Mouse (Mus musculus) CH12F3 (cell line): Measurements from ENCODE around the gene Per3.
"Not testable (repeated sequence)": the region's sequence is repeated elsewhere in the genome, so short reads cannot be mapped to it uniquely, and the experiment has no call there.

Experiments used
- in situ Hi-C: fragments of 300-500 bp; cut with MboI; formaldehyde crosslinking; loops from 2 replicates; pipeline ENCODE4 v1.14.3; 2020; ENCODE audit warnings: low sequenced_read_pairs

Gene Per3

DNA sequence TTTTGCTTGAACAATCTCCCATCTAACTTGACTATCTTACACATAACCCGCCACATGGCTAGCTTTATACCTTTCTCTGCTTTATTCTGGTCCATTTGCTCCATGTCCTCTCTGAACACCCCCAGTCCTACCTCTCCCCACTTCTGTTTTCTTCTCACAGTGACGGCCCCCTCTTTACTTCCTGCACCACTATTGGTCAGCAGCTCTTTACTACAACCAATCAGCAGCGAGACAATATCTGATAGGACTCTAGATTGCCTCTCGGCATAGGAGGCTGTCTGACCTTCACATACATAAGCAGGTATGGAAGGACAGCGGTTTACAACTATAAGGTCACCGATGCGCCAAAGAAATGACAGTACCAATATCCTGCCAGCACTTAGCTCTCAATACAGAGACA lies 7.9 kb downstream of the Per3 start:
- in situ Hi-C loops: no loop called here

DNA sequence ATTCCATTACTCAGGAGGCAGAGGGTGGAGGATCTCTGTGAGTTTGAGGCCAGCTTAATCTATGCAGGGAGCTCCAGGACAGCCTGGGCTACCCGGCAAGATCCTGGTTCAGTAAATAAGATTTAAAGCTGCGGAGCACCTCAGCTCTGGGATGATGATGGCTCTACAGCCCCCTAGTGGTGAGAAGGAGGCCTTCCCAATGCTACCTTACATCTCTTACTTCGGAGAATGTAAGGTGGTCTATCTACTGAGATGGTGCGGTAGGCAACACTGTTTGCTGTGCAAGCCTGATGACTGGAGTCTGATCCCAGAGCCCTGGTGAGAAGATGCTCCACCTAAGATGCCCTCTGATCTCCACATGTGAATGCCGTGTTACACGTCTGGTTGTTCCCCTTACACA lies 17.5 kb downstream of the Per3 start:
- in situ Hi-C loops: no loop called here

DNA sequence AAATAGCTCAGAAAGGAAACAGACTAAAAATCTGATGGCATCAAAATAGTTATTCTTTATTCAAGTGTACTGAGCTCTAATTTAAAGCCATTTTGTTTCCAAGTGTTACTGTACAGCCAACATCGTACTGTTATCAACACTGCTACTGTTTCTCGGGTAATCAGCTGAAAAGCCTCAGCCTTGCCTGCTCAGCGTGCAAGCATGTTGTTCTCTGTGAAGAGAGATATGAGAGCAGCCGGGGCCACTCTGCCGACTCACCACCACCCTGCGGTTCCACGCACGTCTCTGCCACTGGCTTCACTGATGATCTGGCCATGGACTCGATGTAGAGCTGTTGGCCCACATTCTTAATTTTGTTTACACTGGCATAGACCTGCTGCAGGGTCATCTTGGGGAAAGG lies 20.3 kb downstream of the Per3 start:
- in situ Hi-C loops: no loop called here

DNA sequence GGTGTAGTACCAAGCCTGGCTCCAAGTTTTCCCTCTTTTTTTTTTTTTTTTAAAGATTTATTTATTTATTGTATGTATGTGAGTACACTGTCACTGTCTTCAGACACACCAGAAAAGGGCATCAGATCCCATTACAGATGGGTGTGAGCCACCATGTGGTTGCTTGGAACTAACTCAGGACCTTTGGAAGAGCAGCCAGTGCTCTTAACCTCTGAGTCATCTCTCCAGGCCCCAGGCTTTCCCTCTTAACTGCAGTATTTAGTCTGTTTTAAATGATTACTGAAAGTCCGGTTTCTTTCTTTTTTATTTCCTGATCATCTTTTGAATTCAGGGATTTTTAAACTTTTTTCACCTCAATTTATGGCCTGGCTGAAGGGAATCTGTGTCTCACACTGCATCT lies 27.1 kb downstream of the Per3 start:
- in situ Hi-C loops: not testable (repeated sequence)

DNA sequence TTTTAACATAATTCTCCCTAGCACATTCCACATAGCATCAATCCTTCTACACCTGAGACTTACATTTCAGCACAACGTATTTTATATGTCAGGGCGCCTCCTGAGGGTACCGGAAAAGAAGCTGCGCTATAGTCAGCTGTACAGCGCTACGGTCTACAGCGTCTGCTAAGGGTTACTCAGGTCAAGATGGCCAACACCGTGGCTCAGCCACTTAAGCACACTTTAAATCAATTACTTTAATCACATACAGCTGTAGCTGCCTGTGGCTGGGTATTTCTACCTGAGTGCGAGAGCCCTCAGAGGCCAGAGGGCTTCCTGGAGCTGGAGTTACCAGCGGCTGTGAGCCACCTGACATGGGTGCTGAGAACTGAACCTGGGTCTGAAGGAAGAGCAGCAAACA lies 28.5 kb downstream of the Per3 start:
- in situ Hi-C loops: no loop called here

DNA sequence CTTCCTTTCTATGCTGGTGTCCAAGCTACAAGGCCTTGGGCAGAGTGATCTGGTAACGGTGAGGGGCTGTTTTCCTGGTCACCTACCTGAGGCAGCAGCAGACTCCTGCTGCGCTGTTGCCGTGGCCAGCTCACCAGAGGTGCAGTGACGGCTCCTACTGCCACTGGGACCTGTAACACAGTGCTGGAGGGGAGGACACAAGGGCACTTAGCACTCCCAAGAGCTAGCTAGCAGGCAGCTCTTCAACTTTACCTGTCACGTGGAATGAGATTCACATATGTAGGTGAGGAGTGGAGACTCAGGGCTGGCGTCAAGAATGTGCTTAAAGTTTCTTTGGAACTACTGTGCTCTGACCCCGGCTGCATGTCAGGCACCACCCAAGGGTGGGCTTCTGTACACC lies 34.1 kb downstream of the Per3 start:
- in situ Hi-C loops: no loop called here

DNA sequence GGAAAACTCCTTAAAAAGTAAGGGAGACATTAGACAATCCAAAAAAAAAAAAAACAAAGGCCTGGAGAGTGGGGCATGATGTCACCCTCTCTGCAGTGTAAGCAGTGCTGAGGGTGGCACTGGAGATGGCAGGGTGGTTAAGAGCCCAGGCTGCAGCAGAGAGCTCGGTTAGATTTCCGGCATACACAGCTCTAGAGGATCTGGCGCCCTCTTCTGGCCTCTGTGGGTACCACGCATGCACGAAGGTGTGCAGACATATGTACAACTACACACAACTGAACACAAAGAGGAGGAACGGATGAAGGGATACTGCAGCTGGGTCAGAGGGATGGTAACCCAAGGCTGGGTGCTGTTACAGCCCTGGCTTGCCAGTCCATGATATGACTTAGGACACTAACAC lies 37.5 kb downstream of the Per3 start:
- in situ Hi-C loops: no loop called here

DNA sequence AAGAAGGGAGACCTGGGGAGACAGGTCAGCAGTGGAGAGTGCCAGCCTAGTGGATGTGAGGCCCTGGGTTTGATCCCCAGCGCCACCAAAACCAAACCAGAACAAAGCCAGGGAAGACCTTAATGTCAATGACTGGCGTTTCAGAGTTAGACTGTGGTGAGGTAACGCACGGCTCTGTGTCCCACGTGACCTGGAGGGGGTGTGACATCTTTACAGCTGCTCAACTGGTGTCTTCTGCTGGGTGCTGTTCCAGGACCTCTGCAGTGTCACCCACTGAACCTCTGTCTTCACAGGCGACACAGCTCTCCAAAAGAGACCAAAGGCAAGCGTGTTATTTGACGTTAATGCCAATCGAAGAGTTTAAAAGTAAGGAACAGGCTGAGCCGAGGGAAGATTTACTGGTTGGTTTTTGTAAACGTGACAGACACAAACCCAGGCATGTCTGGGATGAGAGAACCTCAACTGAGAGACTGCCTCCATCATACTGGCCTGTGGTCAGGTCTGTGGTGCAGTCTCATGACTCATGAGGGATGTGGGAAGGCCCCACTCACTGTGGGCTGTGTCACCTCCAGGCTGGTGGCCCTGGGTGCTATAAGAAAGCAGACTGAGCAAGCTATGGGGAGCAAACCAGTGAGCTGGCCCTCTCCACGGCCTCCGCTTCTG lies 38.7 kb downstream of the Per3 start:
- in situ Hi-C loops: no loop called here

DNA sequence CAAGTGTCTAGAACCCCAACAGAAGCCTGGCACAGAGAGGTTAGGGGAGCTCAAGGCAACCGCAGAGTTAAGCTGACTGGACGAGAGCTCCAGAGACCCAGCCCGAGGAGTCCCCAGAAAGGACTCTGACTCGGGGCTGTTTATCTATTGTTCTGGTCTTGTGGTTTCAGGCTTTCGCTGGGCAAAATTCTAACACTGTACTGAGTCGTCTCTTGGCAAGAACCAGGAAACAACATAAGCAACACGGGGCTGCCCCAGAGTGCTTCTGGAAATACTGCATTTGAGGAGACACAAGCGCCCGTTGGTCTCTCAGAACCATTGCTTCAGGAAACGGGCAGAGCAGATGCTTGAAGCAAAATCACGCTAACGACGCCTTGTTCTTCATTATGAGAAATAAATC lies 43.1 kb downstream of the Per3 start:
- in situ Hi-C loops: no loop called here

DNA sequence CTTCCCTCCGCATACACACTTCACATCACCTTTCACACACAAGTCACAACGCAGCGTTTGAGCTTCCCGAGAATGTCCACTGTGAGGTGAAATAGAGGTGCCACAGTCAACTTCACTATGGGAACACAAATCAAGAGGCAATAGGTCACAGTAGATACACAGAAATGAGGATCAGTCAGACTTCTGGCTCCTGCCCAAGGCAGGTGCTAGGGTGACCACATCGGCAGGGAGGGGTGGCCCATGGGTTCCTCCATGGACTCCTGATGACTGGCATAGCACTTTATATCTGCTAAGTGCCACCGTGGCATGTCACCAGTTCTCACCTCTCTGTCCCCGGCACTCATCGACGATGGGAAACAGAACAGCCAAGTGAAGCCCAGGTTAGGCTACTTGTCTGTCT lies 45.8 kb downstream of the Per3 start:
- in situ Hi-C loops: no loop called here

DNA sequence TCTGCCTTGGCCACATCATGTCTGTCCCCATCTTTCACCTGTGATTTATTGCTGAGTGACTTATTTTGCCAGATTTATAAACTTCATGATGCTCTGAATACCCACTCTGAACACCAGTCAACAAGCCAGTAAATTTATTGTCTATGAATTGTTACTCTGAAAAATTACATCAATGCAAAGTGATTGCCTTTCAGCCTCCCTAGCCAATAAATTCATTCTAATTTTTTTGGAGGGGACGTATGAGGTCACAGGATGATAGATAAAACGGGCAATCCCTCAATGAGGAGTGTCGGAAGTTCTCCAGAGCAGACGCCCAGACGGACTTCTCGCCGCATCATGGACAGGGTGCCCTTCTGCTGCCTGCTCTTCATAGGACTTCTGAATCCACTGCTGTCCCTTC lies 47.7 kb downstream of the Per3 start, which contains the start of gene Uts2:
Uts2 (plus strand) TSS at position 301 of the 400 bp plus-strand sequence.
- in situ Hi-C loops: no loop called here

DNA sequence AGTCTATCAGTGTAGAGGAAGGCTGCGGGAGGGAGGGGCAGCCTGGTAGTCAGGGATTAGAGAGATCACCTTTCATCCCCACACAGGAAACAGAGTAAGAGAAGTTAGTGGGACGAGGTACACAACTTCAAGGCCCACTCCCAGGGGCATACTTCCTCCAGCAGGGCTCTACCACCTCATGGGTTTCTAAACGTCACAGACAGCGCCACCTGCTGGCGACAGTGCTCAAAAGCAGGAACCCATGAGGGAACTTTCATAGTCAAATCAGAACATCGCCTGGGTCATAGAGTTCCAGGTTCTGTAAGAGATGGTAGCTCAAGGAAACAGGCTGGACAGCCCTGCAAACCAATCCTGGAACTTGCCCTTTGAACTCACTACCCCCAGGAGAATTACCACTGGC lies 54.3 kb downstream of the Per3 start:
- in situ Hi-C loops: no loop called here

DNA sequence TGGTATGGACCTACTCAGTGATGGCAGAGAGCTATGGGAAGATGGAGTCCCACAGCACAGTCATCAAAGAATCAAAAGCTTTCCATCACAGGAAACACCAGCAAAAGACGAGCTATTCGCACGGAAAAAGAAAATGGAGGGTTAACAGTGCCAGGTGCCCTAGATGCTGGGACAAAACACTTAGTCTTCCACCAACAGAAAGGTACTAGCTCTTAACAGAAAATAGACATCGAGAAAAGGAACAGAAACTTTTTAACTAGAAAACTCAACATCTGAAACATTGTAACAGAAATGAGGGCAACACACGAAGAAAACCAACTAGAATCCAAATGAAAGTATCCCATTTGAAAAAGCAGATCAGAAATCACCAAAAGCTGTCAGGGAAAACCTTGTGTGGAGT lies 64.3 kb downstream of the Per3 start:
- in situ Hi-C loops: no loop called here

DNA sequence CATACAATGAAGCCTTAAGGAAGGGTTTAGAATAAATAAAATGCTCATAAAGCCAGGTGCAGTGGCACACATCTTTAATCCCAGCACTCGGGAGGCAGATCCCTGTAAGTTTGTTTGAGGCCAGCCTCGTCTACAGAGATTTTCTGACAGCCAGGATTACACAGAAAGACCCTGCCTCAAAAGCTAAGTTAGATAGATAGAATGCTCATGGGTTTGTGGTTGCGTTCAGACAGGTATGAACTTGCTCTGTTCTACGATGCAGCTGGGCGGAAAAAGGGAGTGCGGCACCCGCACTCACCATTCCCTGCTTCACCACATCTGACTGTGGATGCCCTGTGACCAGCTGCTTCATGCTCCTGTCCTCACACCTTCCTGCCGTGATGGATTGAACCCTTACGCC lies 65.0 kb downstream of the Per3 start:
- in situ Hi-C loops: no loop called here

DNA sequence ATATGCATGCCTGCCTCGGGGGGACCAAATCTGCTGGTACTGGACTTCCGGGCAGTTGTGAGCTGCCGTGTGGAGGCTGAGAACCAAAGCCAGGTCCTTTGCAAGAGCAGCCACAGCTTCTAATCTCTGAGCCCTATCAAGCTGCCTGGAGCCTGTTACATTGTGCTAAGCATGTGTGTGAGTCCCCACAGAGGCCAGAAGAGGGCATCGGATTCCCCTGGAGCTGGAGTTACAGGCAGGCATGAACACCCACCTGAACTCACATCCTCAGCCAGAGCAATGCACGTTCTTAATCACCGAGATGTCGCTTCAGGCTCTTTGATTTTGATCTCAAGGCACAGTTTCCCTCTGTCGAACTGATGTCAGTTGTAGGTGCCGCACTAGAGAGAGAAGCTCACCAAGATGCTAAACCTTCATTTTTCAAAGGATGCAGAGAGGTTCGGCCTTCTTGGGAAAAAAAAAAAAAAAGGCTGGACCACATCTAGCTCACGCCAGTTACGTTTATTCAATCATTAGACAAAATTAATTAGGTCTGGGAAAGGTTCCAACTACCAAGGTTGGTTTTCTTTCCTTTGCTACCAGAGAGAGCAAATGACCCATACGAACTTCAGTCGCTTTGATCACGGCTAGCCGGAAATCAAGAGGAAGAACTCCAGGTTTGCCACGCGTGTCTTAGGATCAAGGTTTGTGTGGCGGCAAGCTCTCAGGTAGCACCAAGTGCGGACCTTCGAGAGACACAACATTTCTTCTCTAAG lies 66.1 kb downstream of the Per3 start:
- in situ Hi-C loops: no loop called here

DNA sequence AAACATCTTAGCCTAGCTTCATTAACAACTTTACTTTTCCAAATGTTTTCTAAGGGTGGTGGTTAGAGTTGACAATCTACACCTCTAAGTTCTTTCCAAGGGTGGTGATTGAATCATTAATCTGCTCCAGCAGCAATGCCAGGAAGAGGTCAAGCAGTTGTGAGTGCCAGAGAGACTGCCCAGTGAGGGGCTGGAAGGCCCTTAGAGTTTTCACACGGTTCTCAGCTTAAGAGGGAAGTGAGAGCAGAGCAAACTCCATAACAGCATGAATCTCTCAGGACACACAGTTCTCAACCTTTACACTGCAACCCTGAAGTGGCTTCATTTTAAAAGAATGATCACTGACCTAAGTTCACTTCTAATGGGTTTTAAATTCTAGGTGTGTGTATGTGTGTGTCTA lies 69.3 kb downstream of the Per3 start:
- in situ Hi-C loops: no loop called here

DNA sequence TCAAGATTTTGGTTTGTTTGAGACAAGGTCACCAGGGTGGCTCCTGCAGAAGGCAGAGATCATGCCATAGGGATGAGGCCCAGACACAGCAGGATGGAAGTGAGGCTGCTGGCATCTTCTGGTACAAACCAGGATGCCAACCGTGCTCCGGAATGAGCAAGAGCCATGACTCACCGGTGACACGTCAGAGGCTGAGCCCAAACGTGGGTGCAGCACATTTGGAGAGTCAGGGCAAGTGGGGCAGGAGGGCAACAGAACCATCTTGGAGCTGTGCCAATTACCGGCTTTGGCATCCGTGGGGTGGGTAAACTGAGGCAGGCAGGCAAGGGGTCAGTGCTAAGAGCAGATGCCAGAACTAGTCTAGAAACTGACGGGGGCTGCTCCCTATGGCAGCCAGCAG lies 71.2 kb downstream of the Per3 start:
- in situ Hi-C loops: no loop called here

DNA sequence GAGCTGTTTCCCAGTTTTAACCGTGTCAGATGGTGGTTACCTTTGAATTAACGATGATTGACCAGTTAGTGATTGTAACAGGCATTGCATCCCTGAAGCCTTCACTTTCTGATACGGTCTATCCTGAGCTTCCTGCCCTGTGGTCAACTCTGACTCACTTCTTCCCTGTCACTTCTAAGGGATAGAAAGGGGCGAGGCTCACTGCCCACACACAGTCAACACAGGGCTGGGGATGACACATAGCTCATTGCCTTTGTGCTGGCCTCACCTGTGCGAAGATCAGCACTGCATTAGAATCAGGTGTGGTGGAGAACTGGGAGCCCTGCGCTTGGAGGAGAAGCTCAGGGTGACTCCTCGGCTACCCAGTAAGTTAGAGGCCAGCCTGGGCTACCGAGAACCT lies 75.5 kb downstream of the Per3 start:
- in situ Hi-C loops: no loop called here

DNA sequence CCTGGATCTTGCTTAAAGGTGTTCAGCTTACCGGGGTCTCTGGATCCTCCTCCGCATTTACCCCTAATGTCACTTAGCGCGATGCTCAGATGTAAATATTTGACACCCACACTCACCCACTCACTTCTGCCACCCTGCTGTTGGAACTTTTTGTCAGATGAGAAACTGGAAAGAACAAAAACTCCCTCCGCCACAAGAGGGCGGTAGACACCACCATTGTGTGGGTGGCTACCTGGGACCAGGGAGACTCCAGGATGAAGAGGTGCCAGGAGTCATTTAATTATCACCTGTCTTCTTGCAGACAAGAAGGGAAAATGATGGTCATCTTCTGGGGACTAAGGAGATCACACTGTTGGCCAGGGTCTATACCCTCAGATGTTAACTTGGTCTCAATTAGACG lies 77.9 kb downstream of the Per3 start:
- in situ Hi-C loops: no loop called here

DNA sequence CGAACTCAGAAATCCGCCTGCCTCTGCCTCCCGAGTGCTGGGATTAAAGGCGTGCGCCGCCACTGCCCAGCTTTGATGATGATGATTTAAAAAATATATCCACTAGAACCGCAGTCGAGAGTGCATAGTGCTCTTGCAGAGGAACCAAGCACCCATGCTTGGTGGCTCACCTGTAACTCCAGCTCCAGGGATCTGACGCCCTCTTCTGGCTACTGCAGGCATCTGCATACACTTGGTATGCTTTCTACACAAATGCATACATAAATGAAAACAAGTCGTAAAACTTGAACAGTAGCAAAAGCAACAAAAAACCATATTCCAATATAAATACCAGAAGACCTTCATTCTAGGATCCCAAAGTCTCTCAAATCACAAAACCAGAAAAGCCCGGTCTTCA lies 78.9 kb downstream of the Per3 start:
- in situ Hi-C loops: no loop called here

DNA sequence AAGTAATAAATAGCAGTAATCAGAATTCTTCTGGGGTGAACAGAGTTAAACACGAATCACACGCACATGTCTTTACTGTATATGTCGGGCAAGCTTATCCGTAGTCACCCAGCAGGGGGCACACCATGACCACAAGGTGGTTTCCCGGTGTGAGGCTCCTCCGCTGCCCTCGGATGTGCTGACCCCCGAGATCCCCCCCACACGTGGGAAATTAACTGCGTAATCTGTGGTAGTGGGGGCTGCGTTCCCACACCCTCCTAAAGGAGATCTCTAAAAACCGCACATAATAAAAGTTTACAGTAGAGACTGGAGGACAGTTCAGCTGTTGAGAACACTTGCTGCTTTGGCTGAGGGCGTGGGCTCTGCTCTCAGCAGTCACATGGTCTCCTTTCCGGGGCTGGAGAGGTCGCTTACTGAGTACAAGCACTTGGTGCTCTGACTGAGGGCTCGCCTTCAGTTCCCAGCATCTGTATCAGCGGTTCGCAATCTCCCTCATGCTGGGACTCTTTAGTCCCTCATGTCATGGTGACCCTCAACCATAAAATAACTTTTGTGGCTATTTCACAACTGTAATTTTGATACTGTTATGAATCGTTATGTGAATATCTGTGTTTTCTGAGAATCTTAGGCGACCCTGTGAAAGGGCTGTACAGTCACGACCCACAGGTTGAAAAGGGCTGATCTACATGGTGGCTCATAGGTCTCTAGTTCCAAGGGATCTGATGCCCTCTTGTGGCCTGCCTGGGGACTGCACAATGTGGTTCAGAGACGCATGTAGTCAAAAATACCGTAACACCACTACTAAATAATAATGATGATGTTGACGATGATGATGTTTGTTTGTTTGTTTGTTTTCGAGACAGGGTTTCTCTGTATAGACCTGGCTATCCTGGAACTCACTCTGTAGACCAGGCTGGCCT lies 79.6 kb downstream of the Per3 start:
- in situ Hi-C loops: no loop called here

DNA sequence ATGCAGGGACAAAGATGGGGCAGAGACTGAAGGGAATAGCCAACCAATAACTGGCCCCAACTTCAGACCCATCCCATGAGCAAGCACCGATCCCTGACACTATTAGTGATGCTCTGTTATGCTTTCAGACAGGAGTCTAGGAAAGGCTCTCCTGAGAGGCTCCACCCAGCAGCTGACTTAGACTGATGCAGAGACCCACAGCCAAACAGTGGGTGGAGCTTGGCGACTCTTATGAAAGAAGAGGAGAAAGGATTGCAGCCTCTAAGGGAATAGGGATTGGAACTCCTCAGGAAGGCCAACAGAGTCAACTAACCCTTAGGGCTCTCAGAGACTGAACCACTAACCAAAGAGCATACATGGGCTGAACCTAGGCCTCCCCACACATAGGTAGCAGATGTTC lies 80.8 kb downstream of the Per3 start:
- in situ Hi-C loops: no loop called here
